Mouse (Mus musculus) ES-Bruce4 (cell line): ENCODE data around the gene Pbxip1. TPM values are rescaled to one million over a fixed set of nuclear protein-coding genes. Genes with fewer than 3 reads are reported as not detected.
A peak's percentile ranks its signal among the peaks of the same experiment; 100 is the strongest.

ENCODE experiments used
- H3K27ac ChIP-seq: 2 replicates; pipeline ENCODE4 v1.5.1; 2012; ENCODE audit warnings: low read length, inconsistent platforms; ENCODE audit not compliant: insufficient read depth
- H3K27me3 ChIP-seq: 2 replicates; pipeline ENCODE4 v1.6.1; 2012; ENCODE audit warnings: mild to moderate bottlenecking, low read length, inconsistent platforms; ENCODE audit not compliant: control insufficient read depth, poor library complexity, insufficient read depth, severe bottlenecking
- H3K36me3 ChIP-seq: 2 replicates; pipeline ENCODE4 v1.6.1; 2012; ENCODE audit warnings: inconsistent platforms, mild to moderate bottlenecking, low read length, moderate library complexity; ENCODE audit not compliant: control insufficient read depth, poor library complexity, insufficient read depth, severe bottlenecking
- H3K4me1 ChIP-seq: one replicate; pipeline ENCODE4 v1.8.1; 2011; ENCODE audit warnings: low read length; ENCODE audit not compliant: control insufficient read depth, insufficient read depth
- H3K4me3 ChIP-seq: 2 replicates; pipeline ENCODE4 v1.5.1; 2011; ENCODE audit warnings: low read depth, mild to moderate bottlenecking, low read length
- H3K9ac ChIP-seq: 2 replicates; pipeline ENCODE4 v1.6.1; 2012; ENCODE audit warnings: low read depth, mild to moderate bottlenecking, inconsistent platforms; ENCODE audit not compliant: poor library complexity, severe bottlenecking
- H3K9me3 ChIP-seq: replicated peaks from 2 replicates; pipeline ENCODE4 v1.6.1; 2012; ENCODE audit warnings: mild to moderate bottlenecking, low read length, inconsistent platforms; ENCODE audit not compliant: control insufficient read depth, poor library complexity, insufficient read depth, severe bottlenecking
- CTCF ChIP-seq: IDR thresholded peaks from one replicate; pipeline ENCODE4 v1.8.1; 2011; ENCODE audit warnings: low read depth, low read length
- EP300 ChIP-seq: IDR thresholded peaks from 2 replicates; pipeline ENCODE4 v1.6.1; 2011; ENCODE audit warnings: low read depth, low read length; ENCODE audit not compliant: insufficient read depth
- POLR2A ChIP-seq: IDR thresholded peaks from one replicate; pipeline ENCODE4 v1.8.1; 2011; ENCODE audit warnings: low read length; ENCODE audit not compliant: insufficient read depth
- polyA plus RNA-seq: library from polyadenylated mRNA; stranded (reverse); fragments of >200 nt; gene quantifications from 2 replicates; pipeline ENCODE4 v1.2.4, GENCODE M21; 2011; ENCODE audit warnings: low read depth; ENCODE audit not compliant: missing spikeins, insufficient read depth, insufficient read length

The Pbxip1 gene
- polyA plus RNA-seq, 1 experiment: 12.2 TPM

GRCm38 (mm10) chr3:89494630-89495029, 58.1 kb downstream of the Pbxip1 start:
- TF ChIP-seq CTCF: peak; percentile 30
- TF ChIP-seq EP300: no peak
- TF ChIP-seq POLR2A: no peak
- no peak overlapping the region for H3K9ac ChIP-seq
- no peaks in the 10 kb centered on the region for H3K9me3 ChIP-seq
- no peaks in the 10 kb centered on the region for H3K27me3 ChIP-seq
- H3K4me3 ChIP-seq: no peak overlapping the region
- H3K36me3 ChIP-seq: no peaks in the 10 kb centered on the region
- H3K4me1 ChIP-seq: no peaks in the 10 kb centered on the region
- H3K27ac ChIP-seq: no peak overlapping the region

- TF ChIP-seq POLR2A (no peak), CTCF (no peak), EP300 (no peak)
- no peak overlapping the region for H3K4me3 ChIP-seq
- no peak overlapping the region for H3K27ac ChIP-seq
- no peaks in the 10 kb centered on the region for H3K9me3 ChIP-seq
- no peaks in the 10 kb centered on the region for H3K36me3 ChIP-seq
- no peak overlapping the region for H3K9ac ChIP-seq
- no peaks in the 10 kb centered on the region for H3K27me3 ChIP-seq
- no peaks in the 10 kb centered on the region for H3K4me1 ChIP-seq
Observed at GRCm38 (mm10) chr3:89496366-89496765, 59.9 kb downstream of the Pbxip1 start.

GRCm38 (mm10) chr3:89499696-89500095, 63.2 kb downstream of the Pbxip1 start:
- TF ChIP-seq POLR2A: no peak
- no peak for TF ChIP-seq CTCF
- no peak for TF ChIP-seq EP300
- H3K27ac ChIP-seq: no peak overlapping the region
- no peaks in the 10 kb centered on the region for H3K27me3 ChIP-seq
- H3K9me3 ChIP-seq: no peaks in the 10 kb centered on the region
- no peaks in the 10 kb centered on the region for H3K36me3 ChIP-seq
- H3K9ac ChIP-seq: no peak overlapping the region
- H3K4me1 ChIP-seq: no peaks in the 10 kb centered on the region
- H3K4me3 ChIP-seq: no peak overlapping the region

Other genes starting within 250 kb of the Pbxip1 start
- 31.5 and 32.6 TPM in 2 replicates for gene Gba, start 233.8 kb upstream of the Pbxip1 start, polyA plus RNA-seq
- 8.1 and 10.4 TPM in 2 replicates for gene Thbs3, start 221.5 kb upstream of the Pbxip1 start, polyA plus RNA-seq
- gene Mtx1, start 209.6 kb upstream of the Pbxip1 start, polyA plus RNA-seq: 136 and 143 TPM in 2 replicates
- gene Muc1, start 207.6 kb upstream of the Pbxip1 start, polyA plus RNA-seq: 1.5 and 1.6 TPM in 2 replicates
- gene Krtcap2, start 190.7 kb upstream of the Pbxip1 start, polyA plus RNA-seq: 163 and 164 TPM in 2 replicates
- gene Trim46, start 190.4 kb upstream of the Pbxip1 start, polyA plus RNA-seq: 5.7 and 7.1 TPM in 2 replicates
- gene Dpm3, start 177.3 kb upstream of the Pbxip1 start, polyA plus RNA-seq: 36.7 and 59.9 TPM in 2 replicates
- gene Slc50a1, start 166.1 kb upstream of the Pbxip1 start, polyA plus RNA-seq: 34.5 and 35.7 TPM in 2 replicates
- 8.3 and 11.0 TPM in 2 replicates for gene Efna1, start 155.6 kb upstream of the Pbxip1 start, polyA plus RNA-seq
- gene Efna3, start 113.7 kb upstream of the Pbxip1 start, polyA plus RNA-seq: 17.2 and 18.9 TPM in 2 replicates
- gene Efna4, start 98.7 kb upstream of the Pbxip1 start, polyA plus RNA-seq: 14.6 and 16.7 TPM in 2 replicates
- gene Adam15, start 86.7 kb upstream of the Pbxip1 start, polyA plus RNA-seq: 25.2 TPM in 2 replicates
- 0.25 and 0.29 TPM in 2 replicates for gene Dcst2, start 74.7 kb upstream of the Pbxip1 start, polyA plus RNA-seq
- gene Dcst1, start 71.5 kb upstream of the Pbxip1 start, polyA plus RNA-seq: not detected in 2 replicates
- gene Zbtb7b, start 41.9 kb upstream of the Pbxip1 start, polyA plus RNA-seq: 35.1 and 35.7 TPM in 2 replicates
- not detected in 2 replicates for gene Lenep, start 33.9 kb upstream of the Pbxip1 start, polyA plus RNA-seq
- gene Flad1, start 24.8 kb upstream of the Pbxip1 start, polyA plus RNA-seq: 16.5 and 25.1 TPM in 2 replicates
- 290 and 304 TPM in 2 replicates for gene Cks1b, start 18.3 kb upstream of the Pbxip1 start, polyA plus RNA-seq
- gene Shc1, start 18.3 kb upstream of the Pbxip1 start, polyA plus RNA-seq: 87.4 and 88.9 TPM in 2 replicates
- 41.7 and 43.3 TPM in 2 replicates for gene Pygo2, start 6.5 kb upstream of the Pbxip1 start, polyA plus RNA-seq
- gene Pmvk, start 17.8 kb downstream of the Pbxip1 start, polyA plus RNA-seq: 48.3 and 51.9 TPM in 2 replicates
- gene Kcnn3, start 83.5 kb downstream of the Pbxip1 start, polyA plus RNA-seq: 0.93 and 1.0 TPM in 2 replicates